Mouse (Mus musculus) myocyte (in vitro differentiated cells): ENCODE measurements at regions not wholly inside any gene's neighbourhood (a gene's known extent, or its start where the extent isn't known, plus 50 kb on each side); places are given as distances from the start of the nearest gene placed in this dataset.
"Not testable (repeated sequence)": the region's sequence is repeated elsewhere in the genome, so short reads cannot be mapped to it uniquely, and the experiment has no call there.

Experiments used
- H3K27me3 ChIP-seq: one replicate; pipeline ENCODE4 v1.6.1; 2011; ENCODE audit not compliant: control insufficient read depth, insufficient read depth, insufficient read length
- H3K36me3 ChIP-seq: one replicate; pipeline ENCODE4 v1.6.1; 2011; ENCODE audit not compliant: control insufficient read depth, insufficient read depth
- H3K4me2 ChIP-seq: one replicate; pipeline ENCODE4 v1.6.1; 2011; ENCODE audit warnings: low read depth, control low read depth
- H3K4me3 ChIP-seq: one replicate; pipeline ENCODE4 v1.5.1; 2011; ENCODE audit warnings: mild to moderate bottlenecking, control low read depth, moderate library complexity
- H3K79me2 ChIP-seq: one replicate; pipeline ENCODE4 v1.6.1; 2011; ENCODE audit not compliant: control insufficient read depth, insufficient read depth
- H3ac ChIP-seq: one replicate; pipeline ENCODE4 v1.6.1; 2011; ENCODE audit not compliant: control insufficient read depth, insufficient read length
- CEBPB ChIP-seq: IDR thresholded peaks from 2 replicates; pipeline ENCODE4 v1.6.1; 2011; ENCODE audit warnings: mild to moderate bottlenecking, moderate library complexity; ENCODE audit not compliant: poor library complexity, insufficient read depth, severe bottlenecking
- E2F4 ChIP-seq: IDR thresholded peaks from one replicate; pipeline ENCODE4 v1.6.1; 2011; ENCODE audit warnings: mild to moderate bottlenecking, control low read depth, moderate library complexity; ENCODE audit not compliant: insufficient read depth
- MAX ChIP-seq: IDR thresholded peaks from one replicate; pipeline ENCODE4 v1.6.1; 2011; ENCODE audit warnings: low read depth, mild to moderate bottlenecking, control low read depth
- MYOD1 ChIP-seq, 3 experiments: IDR thresholded peaks; one replicate each; pipeline ENCODE4 v1.6.1; 2011; ENCODE audit warnings: control low read depth in 2 of 3, low read depth in 2 of 3, mild to moderate bottlenecking in 2 of 3, moderate library complexity in 1 of 3; ENCODE audit not compliant: insufficient read length in 2 of 3, control insufficient read depth in 1 of 3
- MYOG ChIP-seq, 3 experiments: IDR thresholded peaks; one replicate each; pipeline ENCODE4 v1.6.1; 2011; ENCODE audit warnings: control low read depth in 2 of 3, low read depth in 2 of 3, mild to moderate bottlenecking in 2 of 3; ENCODE audit not compliant: insufficient read length in 2 of 3, control insufficient read depth in 1 of 3, insufficient read depth in 1 of 3
- POLR2A ChIP-seq: IDR thresholded peaks from one replicate; pipeline ENCODE4 v1.6.1; 2011; ENCODE audit warnings: low read depth, mild to moderate bottlenecking, control low read depth, moderate library complexity; ENCODE audit not compliant: insufficient read length
- POLR2AphosphoS2 ChIP-seq: IDR thresholded peaks from one replicate; pipeline ENCODE4 v1.6.1; 2011; ENCODE audit warnings: low read depth, control low read depth; ENCODE audit not compliant: insufficient read length
- REST ChIP-seq: IDR thresholded peaks from one replicate; pipeline ENCODE4 v1.6.1; 2011; ENCODE audit warnings: mild to moderate bottlenecking, control low read depth, moderate library complexity; ENCODE audit not compliant: insufficient read depth, insufficient read length
- SRF ChIP-seq: IDR thresholded peaks from one replicate; pipeline ENCODE4 v1.6.1; 2011; ENCODE audit warnings: low read depth; ENCODE audit not compliant: control insufficient read depth, insufficient read length
- TCF12 ChIP-seq: IDR thresholded peaks from one replicate; pipeline ENCODE4 v1.6.1; 2011; ENCODE audit warnings: mild to moderate bottlenecking, control low read depth; ENCODE audit not compliant: poor library complexity, insufficient read depth, severe bottlenecking
- TCF3 ChIP-seq: IDR thresholded peaks from one replicate; pipeline ENCODE4 v1.6.1; 2011; ENCODE audit warnings: low read depth, control low read depth; ENCODE audit not compliant: insufficient read length
- USF1 ChIP-seq: IDR thresholded peaks from one replicate; pipeline ENCODE4 v1.6.1; 2011; ENCODE audit warnings: low read depth, mild to moderate bottlenecking, control low read depth, moderate library complexity

DNA sequence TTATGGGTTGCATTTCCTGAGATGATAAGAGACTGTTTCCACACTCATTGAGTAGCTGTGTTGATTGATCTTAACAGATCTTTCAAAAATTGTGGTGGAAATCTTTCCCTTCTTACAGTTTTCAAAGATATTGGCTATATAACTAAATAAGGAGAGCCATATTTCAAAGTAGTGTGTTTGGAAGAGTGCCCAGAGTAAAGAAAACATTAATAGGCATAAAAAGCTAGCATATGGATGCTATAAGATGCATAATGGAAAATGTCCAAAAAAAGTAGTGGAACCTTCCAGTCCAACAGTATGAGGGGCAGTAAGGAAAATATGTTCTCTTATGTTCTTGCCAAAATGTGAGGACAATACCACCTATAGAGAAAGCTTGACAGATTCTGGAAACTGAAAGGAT, 137.2 kb upstream of the Speer3 start:
- H3K27me3 ChIP-seq = no peaks in the 10 kb centered on the region
- no peaks in the 10 kb centered on the region for H3K36me3 ChIP-seq
- H3K79me2 ChIP-seq = no peaks in the 10 kb centered on the region
- no peak overlapping the region for H3K4me3 ChIP-seq
- no peak overlapping the region for H3K4me2 ChIP-seq
- H3ac ChIP-seq = no peak overlapping the region
- TF ChIP-seq E2F4 = no peak
- TF ChIP-seq TCF12 = no peak
- TF ChIP-seq SRF = no peak
- no peak for TF ChIP-seq MYOG (IDR thresholded peaks at IDR 0.05; ENCODE audit: control insufficient read depth in 1 of 3, insufficient read depth in 1 of 3, insufficient read length in 2 of 3, low read depth in 2 of 3)
- no peak for TF ChIP-seq POLR2AphosphoS2
- TF ChIP-seq REST = no peak
- TF ChIP-seq MYOD1 (IDR thresholded peaks at IDR 0.05; ENCODE audit: control insufficient read depth in 1 of 3, insufficient read length in 2 of 3, low read depth in 2 of 3) = no peak
- no peak for TF ChIP-seq USF1
- no peak for TF ChIP-seq MAX
- TF ChIP-seq TCF3 = no peak
- no peak for TF ChIP-seq POLR2A
- no peak for TF ChIP-seq CEBPB

DNA sequence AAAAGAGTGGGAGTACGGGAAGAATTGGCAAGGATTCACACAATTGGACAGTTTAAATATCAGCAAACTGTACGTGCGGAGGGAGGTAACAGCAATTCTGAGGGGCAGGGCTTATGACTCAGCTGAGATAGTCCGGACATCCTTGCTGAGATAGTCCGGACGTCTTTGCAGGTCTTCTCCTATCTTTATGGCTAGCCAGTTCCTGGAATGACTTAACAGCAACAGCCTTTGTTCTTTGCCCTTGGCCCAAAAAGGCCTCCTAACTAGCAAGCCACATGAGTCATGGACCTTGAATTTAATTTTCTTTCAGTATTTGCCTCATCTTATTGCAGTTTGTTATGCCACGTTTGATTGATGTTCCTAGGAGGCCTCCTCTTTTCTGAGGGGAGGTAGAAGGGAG, 133.1 kb upstream of the Speer3 start:
- not testable (repeated sequence) for H3K36me3 ChIP-seq, H3K27me3 ChIP-seq, H3K4me3 ChIP-seq, H3K4me2 ChIP-seq, H3K79me2 ChIP-seq, H3ac ChIP-seq

DNA sequence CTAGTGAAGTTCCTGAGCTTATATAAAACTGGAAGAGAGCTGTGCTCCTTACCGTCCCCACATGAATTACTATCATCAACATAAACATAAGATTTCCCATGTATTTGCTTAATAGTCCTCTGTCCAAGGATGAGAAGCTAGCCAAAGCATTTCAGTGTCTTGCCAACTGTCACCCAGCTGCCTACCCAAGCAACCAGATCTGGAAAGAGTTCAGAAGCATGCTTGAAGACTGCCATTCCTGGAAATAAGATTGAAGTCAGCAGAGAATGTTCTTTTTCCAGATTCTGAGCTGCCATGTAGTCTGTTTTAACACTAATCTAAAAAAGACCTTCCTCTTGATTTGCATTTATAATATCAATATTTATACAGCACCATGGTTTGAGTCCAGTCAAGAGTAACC, 131.9 kb upstream of the Speer3 start:
- no peak overlapping the region for H3K4me3 ChIP-seq
- no peaks in the 10 kb centered on the region for H3K79me2 ChIP-seq
- no peak overlapping the region for H3K4me2 ChIP-seq
- no peaks in the 10 kb centered on the region for H3K36me3 ChIP-seq
- TF ChIP-seq TCF3 (no peak), POLR2A (no peak), REST (no peak), MAX (no peak), MYOD1 (IDR thresholded peaks at IDR 0.05; ENCODE audit: control insufficient read depth in 1 of 3, insufficient read length in 2 of 3, low read depth in 2 of 3) (no peak), POLR2AphosphoS2 (no peak), E2F4 (no peak), TCF12 (no peak), MYOG (IDR thresholded peaks at IDR 0.05; ENCODE audit: control insufficient read depth in 1 of 3, insufficient read depth in 1 of 3, insufficient read length in 2 of 3, low read depth in 2 of 3) (no peak), CEBPB (no peak), SRF (no peak), USF1 (no peak)
- no peak overlapping the region for H3ac ChIP-seq
- no peaks in the 10 kb centered on the region for H3K27me3 ChIP-seq

DNA sequence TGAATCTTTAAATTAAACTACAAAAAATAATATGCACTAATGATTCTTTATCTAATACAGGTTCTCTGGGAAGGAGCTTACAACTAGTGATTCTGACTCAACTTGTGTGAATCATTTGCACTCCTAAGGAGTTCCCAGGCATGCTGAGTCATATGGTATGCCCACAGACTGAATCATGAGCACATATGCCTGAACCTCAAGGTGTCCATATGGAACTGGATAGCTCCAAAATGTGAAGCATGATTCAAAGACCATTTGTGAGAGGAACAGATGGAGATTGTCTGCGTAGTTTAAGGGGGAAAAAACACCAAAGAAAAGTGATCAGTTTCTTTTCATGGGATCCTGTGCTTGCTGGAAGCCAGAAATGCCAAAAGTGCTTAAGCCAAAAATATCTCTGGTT, 124.0 kb upstream of the Speer3 start:
- Histone ChIP-seq H3ac (no peak overlapping the region), H3K36me3 (no peaks in the 10 kb centered on the region), H3K4me3 (no peak overlapping the region), H3K27me3 (no peaks in the 10 kb centered on the region), H3K79me2 (no peaks in the 10 kb centered on the region), H3K4me2 (peak overlapping the region; percentile 45)
- TF ChIP-seq POLR2A (no peak), MAX (no peak), POLR2AphosphoS2 (no peak), CEBPB (no peak), MYOD1 (IDR thresholded peaks at IDR 0.05; ENCODE audit: control insufficient read depth in 1 of 3, insufficient read length in 2 of 3, low read depth in 2 of 3) (peak in 2 of 3 experiments; percentile 23 to 45), E2F4 (no peak), MYOG (IDR thresholded peaks at IDR 0.05; ENCODE audit: control insufficient read depth in 1 of 3, insufficient read depth in 1 of 3, insufficient read length in 2 of 3, low read depth in 2 of 3) (no peak), TCF3 (no peak), USF1 (peak; percentile 2), REST (no peak), TCF12 (no peak), SRF (no peak)

DNA sequence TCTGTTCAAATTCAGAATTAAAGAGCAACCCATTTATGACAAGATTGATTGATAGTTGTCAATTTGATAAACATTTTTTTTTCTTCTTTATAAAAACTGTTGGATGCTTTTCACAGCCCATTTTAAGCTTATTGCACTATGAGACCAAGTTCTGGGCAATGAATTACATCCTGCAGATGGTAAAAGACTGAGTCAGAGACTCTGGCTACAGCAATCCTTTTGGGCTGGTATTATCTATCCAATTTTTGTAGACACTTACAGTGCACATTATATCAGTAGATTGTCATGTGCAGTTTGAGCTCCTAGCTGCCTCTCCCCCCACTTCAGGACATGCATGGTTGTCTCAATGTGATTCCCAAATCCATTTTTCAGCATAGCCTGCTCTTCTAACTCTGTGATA, 122.6 kb upstream of the Speer3 start:
- no peak overlapping the region for H3ac ChIP-seq
- TF ChIP-seq POLR2A = no peak
- no peak for TF ChIP-seq USF1
- H3K4me3 ChIP-seq = no peak overlapping the region
- no peak overlapping the region for H3K4me2 ChIP-seq
- no peaks in the 10 kb centered on the region for H3K36me3 ChIP-seq
- no peaks in the 10 kb centered on the region for H3K79me2 ChIP-seq
- H3K27me3 ChIP-seq = no peaks in the 10 kb centered on the region
